Mouse (Mus musculus) heart, adult 11 months (tissue): Measurements from ENCODE around the gene Themis2.
"Not testable (repeated sequence)": the region's sequence is repeated elsewhere in the genome, so short reads cannot be mapped to it uniquely, and the experiment has no call there.

Experiments
- DNase-seq: peaks from one replicate; pipeline ENCODE4 v3.0.0; 2022

Gene Themis2

GRCm38 (mm10) chr4:132798666-132799065, 2.5 kb upstream of the Themis2 start:
- DNase-seq, result peak; percentile 78

- peak; percentile 85 for DNase-seq
These were observed 1.8 kb upstream of the Themis2 start for GRCm38 (mm10) chr4:132798028-132798427.

GRCm38 (mm10) chr4:132797461-132797860, 1.3 kb upstream of the Themis2 start:
- DNase-seq, result no peak

GRCm38 (mm10) chr4:132795171-132795570, 1.0 kb downstream of the Themis2 start:
- DNase-seq, result peak; percentile 88

GRCm38 (mm10) chr4:132794760-132795159, 1.4 kb downstream of the Themis2 start:
- DNase-seq, result peak; percentile 92

GRCm38 (mm10) chr4:132794028-132794427, 2.2 kb downstream of the Themis2 start:
- DNase-seq, result peak; percentile 96

DNA sequence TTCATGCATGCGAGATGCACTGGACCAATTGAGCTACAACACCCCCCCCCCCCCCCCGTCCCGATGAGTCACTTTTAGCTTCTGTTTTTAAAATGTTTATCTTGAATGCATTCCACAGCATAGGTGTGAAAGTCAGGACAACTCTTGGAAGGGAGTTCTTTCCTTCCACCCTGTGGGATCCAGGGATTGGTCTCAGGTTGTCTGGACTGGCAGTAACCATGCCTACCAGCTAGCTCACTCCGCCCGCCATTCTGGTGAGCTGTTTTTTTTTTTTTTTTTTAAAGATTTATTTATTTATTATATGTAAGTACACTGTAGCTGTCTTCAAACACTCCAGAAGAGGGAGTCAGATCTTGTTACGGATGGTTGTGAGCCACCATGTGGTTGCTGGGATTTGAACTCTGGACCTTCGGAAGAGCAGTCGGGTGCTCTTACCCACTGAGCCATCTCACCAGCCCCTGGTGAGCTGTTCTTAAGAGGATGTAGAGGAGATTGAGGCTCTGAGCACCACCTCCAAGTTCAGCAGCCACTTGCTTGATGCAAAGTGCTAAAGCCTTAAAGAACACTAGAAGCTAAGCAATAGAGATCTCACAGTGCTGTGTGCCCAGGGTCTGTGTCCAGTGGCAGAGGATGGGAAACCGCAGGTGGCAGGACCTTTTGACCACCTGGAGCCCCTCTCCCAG, 2.7 kb downstream of the Themis2 start:
- not testable (repeated sequence) for DNase-seq

- peak; percentile 86 for DNase-seq
These were observed 6.5 kb downstream of the Themis2 start for GRCm38 (mm10) chr4:132789731-132790130.

- DNase-seq, result peak; percentile 86
These were observed 11.0 kb downstream of the Themis2 start for GRCm38 (mm10) chr4:132785228-132785627.

DNA sequence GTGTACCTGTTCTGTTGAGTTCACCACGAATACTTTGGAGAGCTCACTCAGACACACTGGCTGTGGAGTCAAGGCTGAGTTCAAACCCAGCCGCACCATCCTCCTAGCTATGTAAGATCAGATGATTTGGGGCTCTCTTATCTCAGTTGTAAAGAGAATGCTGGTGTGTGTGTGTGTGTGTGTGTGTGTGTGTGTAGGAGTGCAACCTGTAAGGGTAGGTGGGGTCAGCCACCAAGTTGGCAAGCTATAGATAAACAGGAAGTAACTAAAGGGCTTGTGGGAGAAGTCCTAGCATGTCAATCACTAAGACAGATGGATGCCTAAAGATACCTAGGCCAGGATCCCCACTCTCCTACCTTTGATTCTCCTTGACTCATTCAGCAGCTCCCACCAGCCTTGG, 12.5 kb downstream of the Themis2 start:
- no peak for DNase-seq

- peak; percentile 95 for DNase-seq
These were observed 15.9 kb downstream of the Themis2 start for GRCm38 (mm10) chr4:132780288-132780687.

DNA sequence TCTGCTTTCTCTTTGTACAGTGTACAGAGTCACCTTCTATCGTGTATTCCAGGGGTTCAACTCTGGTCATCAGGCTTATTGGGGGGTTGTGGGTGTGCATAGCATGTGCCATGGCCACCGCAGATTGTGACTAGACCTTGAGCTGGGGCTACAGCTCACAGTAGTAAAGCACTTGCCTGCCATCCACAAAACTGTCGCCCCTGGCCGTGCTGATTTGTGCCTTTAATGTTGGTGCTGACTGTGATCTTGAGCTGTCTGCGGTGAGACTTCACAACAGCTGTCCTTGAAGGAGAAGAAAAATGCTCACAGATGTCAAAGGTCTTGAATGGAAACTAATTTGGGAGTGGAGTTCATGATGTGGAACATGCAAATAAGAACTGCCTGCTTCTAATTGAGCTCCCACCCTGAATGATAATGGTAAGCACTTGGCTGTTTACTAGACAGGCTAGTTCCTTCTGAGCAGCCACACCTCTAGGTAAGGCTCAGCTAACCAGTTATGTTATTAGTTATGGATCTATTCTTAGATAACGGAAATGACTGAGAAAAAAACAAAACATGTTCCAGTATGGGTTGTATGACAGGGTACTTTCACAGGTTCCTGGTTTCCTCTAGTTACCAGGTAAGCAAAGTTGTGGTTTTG, 17.5 kb downstream of the Themis2 start:
- DNase-seq, result peak; percentile 68

- peak; percentile 90 for DNase-seq
These were observed 19.4 kb downstream of the Themis2 start for GRCm38 (mm10) chr4:132776764-132777163.

DNA sequence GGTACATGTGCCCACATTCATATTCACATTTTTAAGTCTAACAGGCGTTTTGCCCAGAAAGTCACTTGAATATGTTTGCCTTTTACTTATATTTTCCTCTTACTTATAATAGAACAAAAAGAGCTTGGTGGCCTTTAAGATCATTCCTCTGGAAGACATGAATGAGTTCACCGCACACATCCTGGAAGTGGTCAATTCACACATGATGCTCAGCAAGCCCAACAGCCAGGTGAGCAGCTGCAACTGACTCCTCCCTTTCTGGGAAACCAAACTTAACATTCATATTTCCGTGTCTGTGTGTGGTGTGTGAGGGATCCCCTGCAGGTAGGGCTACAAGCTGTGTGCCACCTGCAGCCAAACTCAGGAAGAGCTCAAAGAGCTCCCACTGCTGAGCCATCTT, 21.3 kb downstream of the Themis2 start:
- DNase-seq, result no peak

DNA sequence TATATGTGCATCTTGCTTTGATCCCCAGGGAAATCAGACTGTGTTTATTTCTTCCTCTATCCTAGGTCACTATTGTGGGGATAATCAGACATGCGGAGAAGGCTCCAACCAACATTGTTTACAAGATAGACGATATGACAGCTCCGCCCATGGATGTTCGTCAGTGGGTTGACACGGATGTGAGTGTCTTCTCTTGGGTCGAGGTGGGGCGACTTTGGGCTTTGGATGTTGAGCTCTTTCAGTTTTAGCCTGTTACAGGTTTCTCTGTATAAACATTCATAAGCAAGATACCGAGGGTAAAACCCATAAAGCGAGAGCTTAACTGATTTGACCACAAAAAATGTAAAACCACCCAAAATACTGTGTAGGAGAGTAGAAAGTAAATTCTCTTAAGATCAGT, 24.4 kb downstream of the Themis2 start:
- DNase-seq, result no peak

DNA sequence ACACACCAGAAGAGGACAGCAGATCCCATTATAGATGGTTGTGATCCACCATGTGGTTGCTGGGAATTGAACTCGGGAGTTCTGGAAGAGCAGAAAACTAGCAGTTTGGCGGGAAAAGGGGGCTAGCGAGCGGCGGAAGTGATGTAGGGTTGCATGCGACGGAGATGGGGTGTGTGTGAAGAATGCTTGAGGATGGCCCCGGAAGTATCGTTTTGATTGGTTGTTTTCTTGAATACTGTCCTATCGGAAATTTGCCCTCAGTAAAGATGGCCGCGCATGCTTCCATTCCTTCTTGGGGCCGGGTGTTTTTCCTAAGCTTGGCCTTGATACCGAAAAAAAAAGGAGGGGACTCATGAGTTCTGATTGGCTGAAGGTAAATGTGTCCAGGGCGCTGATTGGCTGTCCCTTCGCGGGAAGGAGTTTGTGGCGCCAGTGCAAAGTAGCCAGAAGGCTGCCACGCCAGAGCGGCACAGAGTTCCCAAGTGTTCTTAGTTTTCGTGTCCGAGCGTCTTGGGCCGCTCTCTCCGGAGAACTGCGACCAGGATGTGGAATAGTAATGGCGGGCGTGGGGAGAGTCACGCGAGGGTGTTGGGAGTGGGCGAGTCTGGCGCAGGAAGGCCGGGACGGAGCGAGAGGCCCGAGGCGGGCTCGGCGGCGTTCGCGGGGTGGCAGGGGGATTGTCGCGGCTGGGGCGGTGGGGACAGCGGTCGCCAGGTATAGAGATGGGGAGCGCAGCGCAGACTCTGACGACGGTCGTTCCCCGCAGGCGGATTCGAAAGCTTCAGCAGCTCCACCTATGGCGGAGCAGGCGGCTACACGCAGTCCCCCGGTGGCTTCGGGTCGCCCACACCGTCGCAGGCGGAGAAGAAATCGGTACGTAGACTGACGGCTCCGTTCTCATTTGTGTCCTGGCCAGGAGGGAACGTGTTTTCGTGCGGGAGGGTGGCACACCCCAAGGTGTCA, 28.0 kb downstream of the Themis2 start, which contains the start of gene Rpa2:
TSS of gene Rpa2 (plus strand) at position 419 of the 963 bp plus-strand sequence.
- DNase-seq, result peak; percentile 100

DNA sequence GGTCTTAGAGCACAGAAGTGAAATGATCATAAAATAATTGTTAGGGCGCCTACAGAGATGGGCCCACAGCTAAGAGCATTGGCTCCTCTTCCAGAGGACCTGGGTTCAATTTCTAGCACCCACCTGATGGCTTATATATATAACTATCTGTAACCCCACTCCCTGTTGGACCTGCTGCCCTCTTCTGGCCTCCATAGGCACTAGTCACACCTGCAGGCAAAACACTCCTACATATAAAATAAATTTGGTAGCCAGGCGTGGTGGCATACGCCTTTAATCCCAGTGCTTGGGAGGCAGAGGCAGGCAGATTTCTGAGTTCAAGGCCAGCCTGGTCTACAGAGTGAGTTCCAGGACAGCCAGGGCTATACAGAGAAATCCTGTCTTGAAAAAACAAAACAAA, 33.1 kb downstream of the Themis2 start:
- DNase-seq, result peak; percentile 68

- DNase-seq, result no peak
These were observed 33.6 kb downstream of the Themis2 start for GRCm38 (mm10) chr4:132762602-132763001.

GRCm38 (mm10) chr4:132760296-132760695, 35.9 kb downstream of the Themis2 start:
- peak; percentile 93 for DNase-seq

GRCm38 (mm10) chr4:132757633-132758351, 38.4 kb downstream of the Themis2 start:
- DNase-seq, result no peak

GRCm38 (mm10) chr4:132756974-132757373, 39.2 kb downstream of the Themis2 start, which contains the start of gene Smpdl3b:
Gene Smpdl3b, minus strand, starts transcription at chr4:132757252.
- DNase-seq, result peak; percentile 99

DNA sequence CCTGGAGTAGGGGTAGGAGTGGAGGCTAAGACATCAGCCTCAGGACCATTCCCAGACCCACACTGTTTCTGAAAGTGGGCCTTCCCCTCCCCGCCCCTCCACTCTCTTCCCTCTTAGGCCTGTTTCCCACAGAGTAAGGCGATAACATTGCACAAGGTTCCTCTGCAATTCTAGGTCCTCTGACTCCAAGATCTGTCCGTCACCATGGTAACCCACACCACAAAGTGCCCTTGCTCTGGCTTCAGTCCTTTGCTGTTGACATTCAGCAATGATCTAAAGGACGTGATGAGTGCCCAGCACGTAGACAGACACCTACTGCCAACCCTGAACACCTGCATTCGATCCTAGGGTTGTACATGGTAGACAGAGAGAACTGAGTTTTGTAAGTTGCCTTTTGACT, 43.2 kb downstream of the Themis2 start:
- no peak for DNase-seq
